Mouse (Mus musculus) ES-E14 (cell line): Measurements from ENCODE around the gene Arhgap9. TPM values are rescaled to one million over a fixed set of nuclear protein-coding genes. Genes with fewer than 3 reads are reported as not detected.

Source experiments
- DNase-seq: peaks from one replicate; pipeline ENCODE4 v3.0.0-alpha.2; 2013; ENCODE audit warnings: low read depth, low spot score
- H3K27ac ChIP-seq: 2 replicates; pipeline ENCODE4 v1.5.1; 2012; ENCODE audit warnings: low read depth, mild to moderate bottlenecking, low read length, moderate library complexity, mixed read lengths; ENCODE audit not compliant: poor library complexity, insufficient read depth, severe bottlenecking
- H3K36me3 ChIP-seq: 2 replicates; pipeline ENCODE4 v1.6.1; 2012; ENCODE audit warnings: mild to moderate bottlenecking, low read length, moderate library complexity, mixed read lengths; ENCODE audit not compliant: control insufficient read depth, poor library complexity, insufficient read depth, severe bottlenecking
- H3K4me1 ChIP-seq, 2 experiments: fragments of 150-350 bp in 1 of 2; sonication (generic) in 1 of 2; 2 replicates each; pipeline ENCODE4 v1.6.1; 2012; ENCODE audit warnings: low read length in 2 of 2, mild to moderate bottlenecking in 1 of 2, mixed read lengths in 1 of 2; ENCODE audit not compliant: control insufficient read depth in 2 of 2, insufficient read depth in 2 of 2, poor library complexity in 1 of 2
- H3K4me3 ChIP-seq, 2 experiments: fragments of 150-350 bp in 1 of 2; sonication (generic) in 1 of 2; 2 replicates each; pipeline ENCODE4 v1.5.1; 2012; ENCODE audit warnings: low read length in 2 of 2, low read depth in 1 of 2, mild to moderate bottlenecking in 1 of 2, mixed read lengths in 1 of 2; ENCODE audit not compliant: insufficient read depth in 1 of 2, poor library complexity in 1 of 2, severe bottlenecking in 1 of 2
- H3K9ac ChIP-seq: 2 replicates; pipeline ENCODE4 v1.6.1; 2012; ENCODE audit warnings: low read depth, mild to moderate bottlenecking, low read length, mixed read lengths; ENCODE audit not compliant: poor library complexity, insufficient read depth, severe bottlenecking
- H3K9me3 ChIP-seq: fragments of 150-350 bp; sonication (generic); 2 replicates; pipeline ENCODE4 v1.6.1; 2012; ENCODE audit warnings: low read depth, mild to moderate bottlenecking, low read length; ENCODE audit not compliant: control insufficient read depth, insufficient read depth
- CHD2 ChIP-seq: IDR thresholded peaks from 2 replicates; pipeline ENCODE4 v1.6.1; 2014; ENCODE audit warnings: mild to moderate bottlenecking, low read depth, low read length, inconsistent platforms
- HCFC1 ChIP-seq: IDR thresholded peaks from 2 replicates; pipeline ENCODE4 v1.6.1; 2012; ENCODE audit warnings: low read length, inconsistent platforms, borderline replicate concordance; ENCODE audit not compliant: insufficient read depth
- MAFK ChIP-seq: IDR thresholded peaks from 2 replicates; pipeline ENCODE4 v1.6.1; 2014; ENCODE audit warnings: mild to moderate bottlenecking, low read depth, low read length, inconsistent platforms; ENCODE audit not compliant: insufficient read depth
- ZC3H11A ChIP-seq: IDR thresholded peaks from 2 replicates; pipeline ENCODE4 v1.6.1; 2012; ENCODE audit warnings: low read depth, mild to moderate bottlenecking, inconsistent platforms, low read length, borderline replicate concordance
- ZNF384 ChIP-seq: IDR thresholded peaks from 2 replicates; pipeline ENCODE4 v1.6.1; 2012; ENCODE audit warnings: low read depth, low read length, inconsistent platforms
- in situ Hi-C, 2 experiments: fragments of 600-800 bp; cut with MboI; formaldehyde crosslinking; loops; one replicate each; pipeline ENCODE4 v1.15.1; 2025; ENCODE audit warnings: low sequenced_read_pairs in 2 of 2, inconsistent platforms in 1 of 2; ENCODE audit not compliant: unreplicated experiment in 2 of 2
- total RNA-seq: library from RNA; depleted of rRNA; stranded (reverse); fragments of 300-350 nt; gene quantifications from 2 replicates; pipeline ENCODE4 v1.2.3, GENCODE M21; 2012

Gene Arhgap9
- total RNA-seq, 1 experiment: 2.6 TPM

DNA sequence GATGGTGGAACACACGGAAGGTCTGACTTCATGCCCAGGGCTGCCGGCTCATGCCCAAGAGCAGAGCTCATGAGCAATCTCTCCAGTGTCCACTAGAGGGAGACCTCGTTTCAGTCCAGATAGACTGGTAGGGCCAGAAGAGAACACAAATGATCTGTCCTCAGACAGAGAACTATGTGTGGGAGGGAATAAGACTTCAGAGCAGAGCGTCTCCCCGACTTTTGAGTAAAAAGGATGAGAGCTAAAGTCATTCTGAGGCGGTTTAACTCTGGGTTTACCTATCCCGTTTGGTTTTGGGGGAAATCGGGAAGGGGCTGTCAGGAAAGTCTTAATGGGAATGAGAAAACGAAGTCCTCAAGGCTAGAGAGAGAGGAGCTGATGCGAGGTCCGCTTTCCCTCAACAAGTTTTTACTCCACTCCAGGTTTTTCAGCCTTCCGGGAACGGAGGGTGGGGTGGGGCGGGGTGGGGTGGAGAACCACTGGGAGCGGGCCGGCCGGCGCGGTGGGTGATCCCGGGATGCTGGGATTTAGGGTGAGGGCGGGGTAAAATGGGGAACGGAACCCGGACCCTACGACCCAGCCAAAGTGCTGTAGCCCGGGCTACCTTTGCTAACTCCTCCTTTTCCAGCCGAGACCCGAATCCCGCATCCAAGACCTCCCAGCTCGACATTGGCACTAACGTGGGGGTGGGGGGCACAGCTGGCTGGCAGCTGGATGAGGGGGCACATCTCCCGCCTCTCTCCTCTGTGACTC lies 17.3 kb downstream of the Arhgap9 start:
- H3K9ac ChIP-seq: peak overlapping the region; percentile 83
- H3K4me1 ChIP-seq: peaks cover 13 to 24% of the 10 kb centered on the region in 2 experiments
- no peaks in the 10 kb centered on the region for H3K9me3 ChIP-seq
- TF ChIP-seq ZC3H11A: 0 out of 2 replicates have a peak, but pooled peaks have one; percentile 7
- no peak for TF ChIP-seq ZNF384
- H3K36me3 ChIP-seq: peaks cover 12% of the 10 kb centered on the region
- H3K4me3 ChIP-seq: peak overlapping the region; percentile 71 to 89
- peak overlapping the region; percentile 95 for H3K27ac ChIP-seq
- peak; percentile 93 for DNase-seq
- in situ Hi-C loops: no loop called here

DNA sequence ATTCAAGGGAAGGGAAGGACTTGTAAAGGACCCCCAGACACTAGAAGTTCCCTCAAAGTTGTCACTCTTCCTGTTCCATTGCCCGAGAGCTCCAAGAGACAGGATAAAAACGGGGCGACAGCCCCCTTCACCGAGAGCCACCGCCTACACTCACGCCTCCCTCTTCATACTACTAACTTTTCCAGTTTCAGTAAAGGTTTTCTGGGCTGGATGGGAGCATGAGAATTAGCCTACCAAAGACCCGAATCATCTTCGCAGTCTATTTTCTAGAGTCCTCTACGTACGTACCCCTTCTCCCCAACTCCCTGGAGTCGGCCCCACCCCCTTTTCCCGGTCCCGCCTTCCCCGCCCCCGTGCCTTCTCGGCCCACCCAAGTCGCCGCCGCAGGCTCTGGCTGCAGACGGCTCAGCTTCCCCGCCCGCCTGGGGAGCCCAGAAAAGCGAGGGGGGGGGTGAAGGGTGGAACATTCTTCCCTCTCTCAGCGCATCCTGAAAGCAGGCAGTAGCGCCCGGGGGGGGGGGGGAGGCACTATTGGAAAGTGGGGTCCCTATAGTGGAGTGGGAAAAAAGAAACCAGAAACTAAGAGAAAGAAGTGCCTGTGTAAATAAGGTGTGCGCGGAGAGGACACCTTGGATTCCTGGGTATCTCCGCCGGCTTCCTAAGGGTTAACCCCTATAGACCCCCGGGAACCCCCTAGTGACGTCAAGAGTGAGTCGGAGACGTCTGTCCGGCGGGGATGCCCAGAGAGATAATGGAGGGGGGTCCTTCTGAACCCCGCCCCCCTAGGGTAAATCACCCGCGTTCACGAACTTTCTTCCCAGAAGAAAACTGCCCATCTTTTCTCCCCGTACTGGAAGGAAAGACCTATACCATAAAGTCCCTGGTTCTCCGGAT lies 18.2 kb downstream of the Arhgap9 start:
- DNase-seq: no peak
- Histone ChIP-seq H3K4me1 (peaks cover 13 to 22% of the 10 kb centered on the region in 2 experiments), H3K4me3 (peak overlapping the region; percentile 71 to 89), H3K27ac (peak overlapping the region; percentile 95), H3K9ac (peak overlapping the region; percentile 83), H3K36me3 (peaks cover 11% of the 10 kb centered on the region), H3K9me3 (no peaks in the 10 kb centered on the region)
- no peak; the same call in 1 of the 2 replicates for TF ChIP-seq HCFC1
- no peak for TF ChIP-seq ZC3H11A
- TF ChIP-seq ZNF384: no peak
- no peak for TF ChIP-seq CHD2
- TF ChIP-seq MAFK: no peak
- in situ Hi-C loops: no loop called here

DNA sequence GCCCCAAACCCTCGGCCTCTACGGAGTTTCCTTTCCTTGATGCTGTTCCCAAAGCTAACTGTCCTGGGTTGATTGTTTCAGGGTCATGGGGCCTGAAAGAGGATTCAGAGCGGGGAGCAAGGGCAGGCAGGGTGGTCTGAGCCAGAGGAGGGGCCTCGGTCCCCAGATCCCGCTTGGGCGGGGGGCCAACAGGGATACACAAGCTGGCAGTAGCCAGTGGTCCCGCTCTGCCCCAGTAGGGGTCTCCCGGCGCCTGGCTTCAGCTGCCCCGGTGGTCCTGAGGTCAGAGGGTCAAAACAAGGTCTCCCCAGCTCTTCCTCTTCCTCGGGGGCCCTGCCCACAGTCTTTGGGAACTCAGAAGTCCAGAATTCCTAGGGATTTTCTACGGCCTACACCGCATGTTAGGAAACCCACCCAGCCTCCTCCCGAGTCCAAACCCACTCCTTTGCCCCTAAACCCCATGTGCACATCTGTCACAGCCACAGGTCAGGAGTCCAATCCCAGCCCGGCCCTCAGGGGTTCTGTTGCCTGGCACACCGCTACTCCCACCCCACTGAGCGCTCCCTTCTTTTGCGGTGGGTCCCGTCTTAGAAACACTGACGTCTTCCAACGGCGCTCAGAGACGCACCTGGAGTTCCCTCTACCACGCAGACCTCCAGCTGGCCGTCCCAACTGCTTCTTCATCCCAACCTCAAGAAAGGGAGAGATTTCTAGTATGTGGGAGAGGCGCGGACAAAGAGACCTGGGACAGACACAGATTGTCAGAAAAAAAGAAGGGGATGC lies 19.0 kb downstream of the Arhgap9 start:
- Histone ChIP-seq H3K9ac (peak overlapping the region; percentile 66), H3K9me3 (no peaks in the 10 kb centered on the region), H3K36me3 (peaks cover 10% of the 10 kb centered on the region), H3K27ac (peak overlapping the region; percentile 83), H3K4me1 (peaks cover 13 to 22% of the 10 kb centered on the region in 2 experiments), H3K4me3 (peak overlapping the region; percentile 71 to 89)
- no peak for DNase-seq
- in situ Hi-C loops: no loop called here
- TF ChIP-seq ZC3H11A: no peak
- no peak for TF ChIP-seq MAFK
- TF ChIP-seq HCFC1: no peak
- no peak for TF ChIP-seq ZNF384
- TF ChIP-seq CHD2: no peak

DNA sequence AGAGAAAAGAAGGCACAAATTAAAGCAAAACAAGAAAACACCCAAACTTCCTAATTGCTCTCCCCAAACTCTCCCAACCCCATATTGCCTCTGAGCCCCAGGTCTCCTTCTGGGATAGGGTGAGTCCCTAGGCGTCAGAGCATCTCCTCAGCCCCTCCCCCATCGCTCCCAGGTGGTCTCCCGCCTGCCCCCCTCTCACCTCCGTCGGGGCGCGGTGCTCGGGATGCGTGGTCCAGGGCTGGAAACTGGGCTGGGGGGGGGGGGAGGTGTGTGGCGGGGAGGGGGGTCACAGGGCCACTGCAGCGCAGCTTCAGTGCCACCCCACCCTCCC lies 19.6 kb downstream of the Arhgap9 start:
- no peak for TF ChIP-seq MAFK
- no peak for TF ChIP-seq ZNF384
- no peak for TF ChIP-seq CHD2
- no peak for TF ChIP-seq HCFC1
- TF ChIP-seq ZC3H11A: no peak
- peak overlapping the region; percentile 71 to 89 for H3K4me3 ChIP-seq
- H3K36me3 ChIP-seq: peaks cover 9% of the 10 kb centered on the region
- peak overlapping the region; percentile 83; the same call in 1 of the 2 replicates for H3K27ac ChIP-seq
- DNase-seq: no peak
- H3K4me1 ChIP-seq: peaks cover 11 to 18% of the 10 kb centered on the region in 2 experiments
- no peaks in the 10 kb centered on the region for H3K9me3 ChIP-seq
- in situ Hi-C loops: no loop called here
- peak overlapping the region; percentile 71; the same call in 1 of the 2 replicates for H3K9ac ChIP-seq
